Mouse (Mus musculus) C2C12 (cell line): ENCODE results near the gene Vil1.

Source experiments
- CTCF ChIP-seq: IDR thresholded peaks from one replicate; pipeline ENCODE4 v1.5.1; 2011; ENCODE audit not compliant: control insufficient read depth, insufficient read depth, insufficient read length
- MYOG ChIP-seq: IDR thresholded peaks from one replicate; pipeline ENCODE4 v1.6.1; 2011; ENCODE audit not compliant: control insufficient read depth, insufficient read length; ENCODE audit errors: extremely low read depth

DNA sequence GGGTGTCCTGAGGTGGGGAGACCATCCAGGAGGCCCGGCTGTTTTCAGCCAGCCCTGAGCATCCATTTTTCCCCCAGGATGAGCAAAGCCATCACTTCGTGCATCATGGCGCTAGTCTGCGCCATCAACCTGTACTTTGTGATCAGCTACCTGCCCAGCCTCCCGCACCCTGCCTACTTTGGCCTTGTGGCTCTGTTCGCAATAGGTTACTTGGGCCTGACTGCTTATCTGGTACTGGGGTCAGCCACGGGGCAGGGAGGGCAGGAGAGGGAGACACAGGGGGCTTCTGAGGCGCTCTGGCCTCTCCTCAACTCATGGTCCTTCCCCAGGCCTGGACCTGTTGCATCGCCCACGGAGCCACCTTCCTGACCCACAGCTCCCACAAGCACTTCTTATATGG, 24.1 kb upstream of the Vil1 start:
- TF ChIP-seq CTCF (no peak), MYOG (no peak)
